Mouse (Mus musculus): Measurements from ENCODE around the gene Tbx2.

Gene Tbx2

GRCm38 (mm10) chr11:85832231-85832924, at the start of gene Tbx2:
TSS of gene Tbx2 (plus strand) at chr11:85832551.
- ATAC-seq (ENCODE audit: insufficient number of reproducible peaks, low FRiP score, low TSS enrichment) = no peak

GRCm38 (mm10) chr11:85786113-85786718, 46.1 kb upstream of the Tbx2 start:
- no peak for ATAC-seq (ENCODE audit: insufficient number of reproducible peaks, low FRiP score, low TSS enrichment)

- ATAC-seq (ENCODE audit: insufficient number of reproducible peaks, low FRiP score, low TSS enrichment) = no peak
Measured at GRCm38 (mm10) chr11:85789750-85790149, 42.6 kb upstream of the Tbx2 start.

DNA sequence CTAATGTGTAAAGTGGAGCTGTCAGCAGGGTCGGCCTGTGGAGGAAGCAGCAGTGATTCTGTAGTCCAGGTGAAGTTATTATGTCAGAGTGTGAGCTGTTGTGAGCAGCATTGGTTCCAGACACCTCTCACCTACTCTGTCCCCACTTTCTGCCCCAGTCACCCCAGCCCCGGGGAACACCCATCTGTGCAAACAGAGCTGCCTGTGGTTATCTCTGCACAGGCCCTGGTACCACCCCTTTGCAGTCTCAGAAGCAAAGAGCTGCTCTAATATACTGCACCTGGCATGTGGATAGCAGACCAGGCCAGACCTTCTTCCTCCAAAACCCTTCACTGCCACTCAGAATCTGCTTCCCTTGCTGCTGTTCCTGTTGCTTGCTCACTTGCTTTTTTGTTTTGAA, 42.1 kb upstream of the Tbx2 start:
- ATAC-seq (ENCODE audit: insufficient number of reproducible peaks, low FRiP score, low TSS enrichment) = no peak

GRCm38 (mm10) chr11:85791212-85791611, 41.1 kb upstream of the Tbx2 start:
- ATAC-seq (ENCODE audit: insufficient number of reproducible peaks, low FRiP score, low TSS enrichment) = no peak

- ATAC-seq (ENCODE audit: insufficient number of reproducible peaks, low FRiP score, low TSS enrichment) = no peak
Measured at GRCm38 (mm10) chr11:85792534-85793215, 39.7 kb upstream of the Tbx2 start.

- ATAC-seq (ENCODE audit: insufficient number of reproducible peaks, low FRiP score, low TSS enrichment) = no peak
Measured at GRCm38 (mm10) chr11:85799456-85799855, 32.9 kb upstream of the Tbx2 start.

DNA sequence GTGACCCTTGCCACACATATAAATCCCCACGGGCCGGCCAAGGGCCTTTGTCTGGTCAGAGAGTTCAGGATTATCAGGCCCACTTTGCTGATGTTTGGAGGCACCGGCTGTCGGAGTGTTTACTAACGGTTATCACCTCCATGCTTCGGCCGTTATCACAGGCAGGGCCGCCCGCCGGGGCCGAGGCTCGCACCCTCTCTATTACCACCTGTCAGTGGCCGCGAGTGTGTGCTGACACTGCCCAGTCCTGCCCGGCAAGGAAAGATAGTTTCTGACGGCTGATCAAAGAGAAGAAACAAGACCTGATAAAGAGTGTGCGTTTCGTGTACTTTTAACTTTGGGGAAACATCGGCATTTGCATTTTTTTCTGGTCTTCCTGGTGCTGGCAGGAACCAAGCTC, 32.5 kb upstream of the Tbx2 start:
- ATAC-seq (ENCODE audit: insufficient number of reproducible peaks, low FRiP score, low TSS enrichment) = no peak

DNA sequence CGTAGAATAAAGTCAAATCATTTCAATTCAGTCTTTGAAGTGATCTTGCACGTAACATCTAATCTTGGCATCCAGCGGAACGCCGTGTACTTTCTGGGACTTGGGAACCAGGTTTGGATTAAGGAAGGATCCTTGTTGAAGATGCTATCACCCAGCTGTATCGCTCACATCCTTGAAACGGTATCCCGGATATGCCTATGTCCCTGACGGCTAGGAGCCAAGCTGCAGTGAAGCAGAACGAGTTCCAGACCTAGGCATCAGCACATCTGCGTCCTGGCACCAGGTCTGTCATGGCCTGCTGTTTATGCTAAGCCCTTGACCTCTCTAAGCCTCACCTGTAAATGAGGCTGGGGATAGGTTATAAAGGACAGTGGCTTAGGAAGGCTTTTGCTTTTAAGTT, 32.0 kb upstream of the Tbx2 start:
- ATAC-seq (ENCODE audit: insufficient number of reproducible peaks, low FRiP score, low TSS enrichment) = no peak

DNA sequence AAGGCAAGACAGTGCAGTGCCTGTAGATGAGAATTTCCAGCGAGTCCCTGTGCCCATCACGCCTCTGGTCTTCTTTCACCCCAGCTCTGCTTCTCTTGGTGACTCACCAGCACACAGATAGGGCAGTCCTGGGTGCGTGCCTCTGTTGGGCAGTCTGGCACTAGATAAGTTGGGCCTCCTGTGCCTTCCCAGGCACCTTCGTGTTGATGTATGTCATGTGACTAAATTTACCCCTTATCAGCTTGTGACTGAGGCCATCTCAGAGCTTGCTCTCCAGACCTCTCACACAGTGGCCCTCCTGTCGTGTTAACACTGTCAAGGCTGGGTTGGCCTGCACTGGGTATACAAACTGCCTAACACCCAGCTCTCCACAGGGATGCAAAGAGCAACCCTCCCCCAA, 28.3 kb upstream of the Tbx2 start:
- ATAC-seq (ENCODE audit: insufficient number of reproducible peaks, low FRiP score, low TSS enrichment) = no peak

GRCm38 (mm10) chr11:85805779-85806178, 26.6 kb upstream of the Tbx2 start:
- ATAC-seq (ENCODE audit: insufficient number of reproducible peaks, low FRiP score, low TSS enrichment) = no peak

DNA sequence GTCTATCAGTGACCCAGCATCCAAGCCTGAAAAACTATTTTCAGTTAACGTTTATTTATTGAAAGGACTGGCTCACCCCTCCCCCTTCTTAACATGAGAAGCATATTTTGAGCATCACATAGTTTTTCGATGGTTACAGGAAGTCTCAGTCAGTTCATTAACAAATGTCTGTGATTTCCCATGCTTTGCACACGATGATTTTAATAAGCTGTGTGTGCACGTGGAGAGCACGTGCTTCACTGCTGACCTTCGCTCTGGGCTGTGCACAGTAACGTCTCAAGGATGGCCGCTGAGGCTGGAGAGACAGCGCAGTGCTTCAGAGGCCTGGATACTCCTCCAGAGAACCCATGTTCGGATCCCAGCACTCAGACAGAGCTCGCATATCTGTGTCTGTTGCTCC, 25.0 kb upstream of the Tbx2 start:
- ATAC-seq (ENCODE audit: insufficient number of reproducible peaks, low FRiP score, low TSS enrichment) = no peak

GRCm38 (mm10) chr11:85811229-85811628, 21.1 kb upstream of the Tbx2 start:
- ATAC-seq (ENCODE audit: insufficient number of reproducible peaks, low FRiP score, low TSS enrichment) = no peak

GRCm38 (mm10) chr11:85811676-85812075, 20.7 kb upstream of the Tbx2 start:
- ATAC-seq (ENCODE audit: insufficient number of reproducible peaks, low FRiP score, low TSS enrichment) = no peak

DNA sequence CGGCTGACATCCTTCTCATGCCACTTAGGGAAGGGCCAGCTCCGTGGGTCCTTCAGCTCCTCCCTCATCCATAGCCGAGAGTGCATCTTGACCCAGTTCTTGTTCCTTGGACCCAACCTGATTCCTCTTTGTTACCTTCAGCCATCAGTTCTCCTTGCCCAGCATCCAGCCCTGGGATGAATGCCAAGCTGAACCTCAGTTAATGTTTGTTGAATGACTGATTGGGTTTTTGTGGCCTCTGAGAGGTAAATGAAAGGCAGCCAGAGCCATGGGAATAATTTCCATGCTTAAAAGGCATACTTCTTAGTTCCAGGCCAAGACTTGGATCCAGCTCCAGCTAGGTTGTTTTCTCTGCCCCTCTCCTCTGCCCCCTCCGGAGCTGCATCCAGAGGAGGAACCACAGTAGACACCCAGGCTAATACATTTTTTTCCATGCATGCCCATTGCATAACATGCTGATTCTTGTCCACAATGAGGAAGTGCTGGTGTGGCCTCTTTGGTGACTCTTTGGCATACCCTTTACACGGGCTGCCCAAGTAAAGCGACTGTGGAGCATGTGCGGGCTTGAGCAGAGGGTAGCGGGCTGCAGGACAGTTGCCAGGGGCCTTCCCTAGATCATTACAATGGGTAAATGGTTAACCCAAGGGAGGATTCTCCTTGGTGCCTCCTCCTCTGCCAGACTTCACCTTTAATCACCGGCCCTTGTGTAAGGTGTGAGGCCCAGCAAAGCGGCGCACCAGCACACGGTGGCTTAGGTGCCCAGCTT, 20.0 kb upstream of the Tbx2 start:
- ATAC-seq (ENCODE audit: insufficient number of reproducible peaks, low FRiP score, low TSS enrichment) = no peak

GRCm38 (mm10) chr11:85814678-85815077, 17.7 kb upstream of the Tbx2 start:
- no peak for ATAC-seq (ENCODE audit: insufficient number of reproducible peaks, low FRiP score, low TSS enrichment)

- no peak for ATAC-seq (ENCODE audit: insufficient number of reproducible peaks, low FRiP score, low TSS enrichment)
Measured at GRCm38 (mm10) chr11:85816471-85816870, 15.9 kb upstream of the Tbx2 start.

DNA sequence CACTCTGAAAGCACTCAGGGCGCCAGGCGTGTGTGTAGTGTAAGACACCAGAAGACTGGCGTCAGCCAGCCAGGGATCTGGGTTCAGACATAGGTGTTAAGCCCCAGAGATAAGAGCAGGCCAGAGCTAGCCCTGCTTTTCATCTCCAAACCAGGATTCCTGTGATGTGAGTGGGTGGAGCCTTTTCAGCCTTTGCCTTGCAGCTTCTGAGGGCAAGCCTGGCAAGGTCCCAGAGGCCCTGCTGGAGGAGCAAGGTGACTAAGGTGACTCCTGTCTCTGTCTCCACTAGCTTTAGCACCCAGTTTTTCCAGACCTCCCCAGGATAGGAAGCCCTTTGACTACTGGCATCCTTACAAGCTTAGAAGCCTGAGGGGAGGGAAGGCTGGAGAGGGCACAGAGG, 13.9 kb upstream of the Tbx2 start:
- ATAC-seq (ENCODE audit: insufficient number of reproducible peaks, low FRiP score, low TSS enrichment) = no peak

DNA sequence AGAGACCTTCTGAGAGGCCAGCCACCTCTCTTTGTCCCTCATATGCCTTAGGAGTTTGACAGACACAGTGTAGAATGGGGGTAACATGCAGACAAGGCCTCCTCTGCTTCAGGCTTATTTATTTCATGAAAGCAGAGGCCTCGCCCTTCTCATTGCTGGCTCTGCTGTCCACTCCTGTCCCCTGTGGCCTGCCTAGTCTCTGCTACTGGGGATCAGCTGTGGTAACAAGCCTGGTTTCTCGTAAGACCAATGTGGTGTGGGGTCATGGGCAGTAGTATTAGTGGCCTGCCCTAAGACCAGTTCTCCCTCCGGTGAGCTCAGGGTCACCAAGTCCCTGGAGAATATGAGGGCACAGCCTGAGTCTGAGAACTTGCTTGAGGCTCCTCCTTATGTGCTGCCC, 11.4 kb upstream of the Tbx2 start:
- no peak for ATAC-seq (ENCODE audit: insufficient number of reproducible peaks, low FRiP score, low TSS enrichment)

DNA sequence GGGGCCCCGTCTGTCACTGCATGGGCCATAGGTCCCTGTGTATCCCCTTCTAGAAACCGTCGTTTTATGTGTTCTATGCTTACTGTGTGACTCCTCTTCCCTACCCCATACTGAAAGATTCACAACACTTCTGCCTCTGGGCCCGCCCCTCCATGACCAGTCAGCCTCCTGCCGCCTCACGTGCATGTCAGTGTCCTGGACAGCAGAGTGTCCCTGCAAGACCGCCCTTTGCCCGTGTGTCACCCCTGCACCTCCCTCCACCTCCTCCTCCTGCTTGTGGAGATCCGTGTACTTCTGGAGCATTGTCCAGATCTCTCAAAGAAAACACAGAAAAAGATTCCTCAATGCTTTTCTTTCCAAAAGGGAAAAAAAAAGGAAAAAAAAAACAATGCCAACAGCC, 10.7 kb upstream of the Tbx2 start:
- ATAC-seq (ENCODE audit: insufficient number of reproducible peaks, low FRiP score, low TSS enrichment) = no peak

DNA sequence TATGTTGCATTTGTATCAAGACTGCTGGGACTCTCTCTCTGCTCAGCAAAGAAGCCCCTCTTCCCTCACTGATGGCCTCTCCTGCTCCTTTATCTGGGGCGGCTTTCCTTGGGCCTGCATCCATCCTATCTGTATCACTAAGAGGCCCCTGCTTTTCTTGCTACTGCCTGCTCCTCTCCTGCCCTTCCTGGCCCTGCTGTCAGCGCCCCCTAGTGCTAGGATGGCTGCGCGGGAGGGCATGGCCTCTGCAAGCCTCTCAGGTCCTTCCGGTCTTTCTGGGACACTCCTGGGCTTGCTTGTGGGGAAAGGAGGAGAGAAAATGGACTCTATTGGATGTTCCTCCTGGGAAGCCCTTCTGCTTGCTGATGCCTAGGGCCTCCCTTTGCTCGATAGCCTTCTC, 9.2 kb upstream of the Tbx2 start:
- ATAC-seq (ENCODE audit: insufficient number of reproducible peaks, low FRiP score, low TSS enrichment) = no peak
